Mouse (Mus musculus) adrenal gland, postnatal 36 days (tissue): ENCODE measurements around the gene Tmem135. TPM values are rescaled to one million over a fixed set of nuclear protein-coding genes. Genes with fewer than 3 reads are reported as not detected.

Experiments
- DNase-seq, 2 experiments: peaks; one replicate each; pipeline ENCODE4 v3.0.0; 2021; ENCODE audit warnings: mixed read lengths in 1 of 2
- total RNA-seq, 2 experiments: library from RNA; stranded (reverse); gene quantifications; 2 replicates each; pipeline ENCODE4 v1.2.3; 2021

Gene Tmem135
- total RNA-seq, 2 experiments from 2014 or later = 85.2 to 126 TPM

DNA sequence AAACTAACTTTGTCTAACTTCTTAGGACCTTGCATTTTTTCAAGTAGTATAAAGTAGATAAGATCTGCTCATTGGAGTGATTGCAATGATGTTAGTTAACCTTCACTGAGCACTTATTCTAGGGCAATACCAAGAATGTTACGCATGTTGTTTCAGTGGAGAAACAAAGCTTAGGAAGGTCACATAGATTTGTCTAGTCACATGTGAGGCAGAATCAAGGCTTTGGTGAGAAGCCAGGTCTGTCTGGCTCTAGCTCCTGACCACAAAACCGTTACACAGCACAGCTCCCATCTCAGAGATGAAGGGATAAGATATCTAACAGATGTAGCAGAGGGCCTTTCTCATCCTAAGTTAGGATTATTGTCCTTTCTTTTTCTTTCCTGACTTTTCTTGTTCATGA, 13.4 kb downstream of the Tmem135 start:
- DNase-seq = peak; percentile 53 to 71

DNA sequence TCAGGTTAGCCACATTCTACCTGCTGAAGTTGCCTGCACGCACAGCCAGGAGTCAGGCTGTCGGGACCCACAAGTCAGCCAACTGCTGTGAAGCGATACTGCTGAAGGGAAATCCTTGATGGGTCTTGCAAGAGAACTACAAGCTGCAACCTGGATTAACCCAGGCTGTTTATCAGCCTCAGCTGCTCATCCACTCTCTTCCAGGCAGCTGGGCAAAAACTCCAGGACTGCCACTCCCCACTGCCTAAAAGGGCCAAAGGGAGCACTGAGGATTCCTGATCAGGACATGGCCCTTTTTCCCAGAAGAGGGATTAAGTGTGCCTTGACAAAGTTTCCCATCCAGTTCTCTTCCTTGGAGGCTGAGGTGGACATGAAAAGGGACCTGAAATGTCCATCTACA, 15.0 kb downstream of the Tmem135 start:
- no peak for DNase-seq

DNA sequence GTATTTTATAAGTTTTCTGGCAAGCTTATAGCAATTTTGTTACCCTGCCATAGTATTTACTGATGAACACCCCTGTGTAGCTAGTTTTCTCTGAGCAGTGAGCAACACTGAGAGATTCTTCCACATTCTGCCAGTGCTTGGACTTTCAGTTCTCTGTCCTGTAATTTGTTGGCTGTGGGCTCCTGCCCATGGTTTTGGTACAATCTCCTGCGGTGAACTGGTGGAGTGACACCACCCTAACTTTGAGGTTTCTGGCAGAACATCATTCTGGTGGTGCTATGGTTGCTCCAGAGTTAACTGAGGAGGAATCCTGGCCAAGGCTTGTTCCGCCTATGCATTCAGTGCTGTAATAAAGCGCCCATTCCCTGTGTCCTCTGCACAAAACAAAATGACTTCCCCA, 21.1 kb downstream of the Tmem135 start:
- DNase-seq = no peak

DNA sequence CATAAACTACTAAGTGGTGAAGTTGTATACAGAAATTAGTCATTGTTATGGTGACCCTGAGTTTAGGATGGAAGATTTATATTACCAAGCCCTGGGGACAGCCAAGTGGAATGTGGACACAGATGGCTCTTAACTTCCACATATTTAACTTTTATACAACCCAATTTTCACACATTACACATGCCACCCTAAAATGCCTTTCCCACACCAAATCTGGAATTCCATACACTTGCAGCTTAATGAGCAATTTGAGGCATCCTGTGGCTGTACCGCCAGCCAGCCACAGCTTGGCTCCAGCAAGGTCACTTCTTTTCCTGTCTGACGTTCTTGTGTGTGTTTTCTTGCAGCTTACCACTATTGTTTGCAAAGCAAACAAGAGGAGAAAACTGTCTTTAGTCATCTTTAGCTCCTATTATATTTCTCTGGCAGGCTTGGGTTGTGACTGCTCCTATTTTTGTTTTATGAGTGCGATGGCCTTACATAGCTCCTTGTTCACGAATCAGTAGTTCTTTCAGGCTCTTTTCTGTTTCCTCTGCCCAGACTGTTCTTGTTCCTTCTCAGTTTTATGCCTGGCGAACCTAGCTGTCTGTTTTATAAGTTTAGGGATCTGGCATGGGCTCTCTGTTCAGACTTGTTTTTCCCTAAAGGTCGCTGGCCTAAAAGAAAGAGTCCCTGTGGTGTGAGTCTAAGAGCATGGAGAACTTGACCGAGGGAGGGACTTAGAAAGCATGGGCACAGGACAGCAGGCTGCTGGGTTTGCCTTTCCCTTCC, 22.9 kb downstream of the Tmem135 start:
- peak in 1 of 2 experiments; percentile 21 for DNase-seq

DNA sequence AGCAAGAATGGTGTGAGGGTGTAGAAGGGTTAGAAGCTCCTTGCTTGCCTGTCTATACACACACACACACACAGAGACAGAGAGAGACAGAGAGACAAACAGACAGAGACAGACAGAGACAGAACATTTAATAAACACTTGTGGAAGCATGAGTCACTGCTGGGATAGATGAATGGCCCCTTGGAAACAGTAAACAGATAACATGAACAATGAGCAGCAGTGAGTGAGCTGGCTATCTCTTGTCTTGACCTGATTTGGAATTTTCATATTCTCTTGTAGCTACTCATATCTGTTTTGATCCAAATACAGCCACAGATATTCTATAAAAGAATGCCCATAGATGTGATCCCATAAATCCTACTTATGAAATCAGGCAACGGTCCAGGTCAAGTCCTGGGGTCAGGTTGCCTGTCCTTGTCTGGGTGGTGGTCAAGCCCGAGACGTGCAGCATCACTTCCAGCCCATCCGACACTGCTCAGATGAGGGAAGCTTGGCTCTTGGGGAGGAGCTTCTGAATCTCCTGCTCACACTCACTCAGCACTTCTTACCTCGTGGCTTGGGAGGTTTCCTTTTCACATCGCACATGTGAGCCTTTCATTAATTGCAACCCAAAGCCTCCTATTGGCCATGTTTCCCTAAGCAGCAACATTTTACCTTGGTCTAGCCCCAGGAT, 32.3 kb downstream of the Tmem135 start:
- DNase-seq = no peak

DNA sequence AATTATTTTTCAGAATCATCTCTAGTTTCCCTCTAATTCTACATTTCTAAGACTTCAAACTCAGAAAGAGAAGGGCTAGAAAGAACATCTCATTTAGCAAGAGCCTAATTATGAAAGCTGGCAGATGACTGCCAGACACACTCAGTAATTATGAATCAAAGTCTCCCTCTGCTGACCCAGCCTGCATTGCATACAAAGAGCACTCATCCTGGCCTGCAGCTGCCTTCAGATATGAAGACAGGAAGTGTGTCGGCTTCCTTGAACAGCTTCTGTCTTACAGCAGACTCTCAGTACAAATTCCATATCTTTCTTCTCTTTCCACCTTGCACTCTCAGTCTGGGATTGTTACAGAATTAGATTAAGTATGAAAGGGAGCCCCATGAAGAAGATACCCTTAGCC, 33.1 kb downstream of the Tmem135 start:
- peak; percentile 50 to 63 for DNase-seq

DNA sequence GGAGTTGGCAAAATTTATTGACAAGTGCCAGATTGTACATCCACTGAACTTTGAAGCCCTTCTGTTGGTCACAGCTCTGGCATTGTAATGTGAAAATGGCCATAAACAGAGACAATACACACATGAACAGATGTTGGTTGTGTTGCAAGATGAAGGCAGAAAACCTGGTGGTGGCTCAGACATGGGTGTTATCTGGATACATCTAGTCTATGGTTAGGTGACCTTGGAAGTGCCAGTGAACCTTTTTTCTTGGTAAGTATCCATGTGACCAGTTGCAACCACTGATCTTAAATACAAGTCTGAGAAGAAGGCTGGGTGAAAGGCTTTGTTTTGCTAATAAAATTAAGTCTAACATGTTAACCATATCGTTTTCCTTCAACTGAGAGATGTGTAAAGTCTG, 33.9 kb downstream of the Tmem135 start:
- DNase-seq = no peak

DNA sequence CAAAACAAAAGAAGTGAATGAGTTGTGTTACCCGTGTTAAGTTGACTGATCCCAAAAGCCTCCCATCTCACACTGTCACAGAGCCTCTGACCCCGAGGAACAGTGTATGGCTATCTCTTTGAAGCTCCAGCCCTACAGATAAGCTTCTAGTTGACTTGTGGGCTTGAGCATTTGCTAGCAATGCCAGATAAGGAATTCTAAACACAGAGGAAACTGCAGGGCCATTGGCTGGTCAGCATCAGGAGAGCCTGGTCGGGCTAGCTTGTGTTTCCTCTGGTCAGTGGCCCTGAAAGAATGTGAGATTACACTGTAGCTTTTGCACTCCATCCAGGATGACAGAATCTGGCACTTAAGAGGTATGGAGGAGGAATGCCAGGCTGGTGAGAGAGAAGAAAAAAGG, 36.4 kb downstream of the Tmem135 start:
- no peak for DNase-seq

DNA sequence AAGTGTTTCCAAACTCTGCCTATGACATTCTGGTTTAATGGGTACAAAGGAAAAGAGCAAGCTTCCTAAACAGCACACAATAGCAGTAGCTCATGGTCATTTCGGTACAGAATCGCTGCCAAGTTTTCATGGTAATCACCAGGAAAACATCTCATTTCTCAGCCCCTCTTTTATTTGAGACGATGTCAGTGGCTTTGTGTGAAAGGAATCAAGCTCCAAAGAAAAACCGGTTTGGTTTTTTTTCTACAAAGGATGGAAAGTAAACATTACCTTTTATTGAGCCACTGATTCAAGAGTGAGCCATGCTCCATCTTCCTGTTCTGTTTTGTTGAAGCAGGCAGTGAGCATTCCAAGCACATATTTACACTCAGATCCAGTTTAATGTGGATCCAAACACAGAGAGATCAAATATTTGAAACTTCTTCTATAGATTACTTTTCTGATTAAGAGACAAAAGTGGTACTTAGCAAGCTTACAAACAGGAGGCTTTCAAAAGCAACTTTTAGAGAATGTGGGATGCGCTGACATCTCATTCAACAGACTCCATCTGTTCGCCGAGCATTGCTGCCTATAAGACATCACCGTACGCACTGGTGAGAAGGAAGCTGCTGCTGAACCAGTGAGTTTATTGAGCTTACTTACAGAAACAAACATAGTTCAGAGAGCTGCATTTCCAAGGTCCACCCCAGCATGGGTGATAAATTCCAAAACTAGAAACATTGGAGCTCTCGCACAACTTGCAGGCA, 38.7 kb downstream of the Tmem135 start:
- no peak for DNase-seq

DNA sequence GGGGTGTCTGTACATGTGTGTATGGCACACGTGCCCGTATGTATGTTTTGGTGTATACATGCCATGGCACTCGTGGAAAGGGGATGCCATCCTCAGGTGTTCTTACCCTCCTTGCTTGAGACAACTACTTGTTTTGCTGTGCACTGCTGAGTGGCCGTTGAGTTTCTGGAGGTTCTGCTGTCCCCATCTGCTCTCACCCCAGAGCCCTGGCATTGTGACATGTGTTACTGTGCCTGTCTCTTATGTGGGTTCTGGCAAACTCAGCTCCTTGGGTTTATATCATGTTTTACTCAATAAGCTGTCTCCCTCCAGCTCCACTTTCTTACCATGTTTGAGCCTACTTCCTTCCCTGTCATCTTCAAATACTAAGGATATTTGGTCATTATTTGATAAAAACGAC, 40.0 kb downstream of the Tmem135 start:
- no peak for DNase-seq

DNA sequence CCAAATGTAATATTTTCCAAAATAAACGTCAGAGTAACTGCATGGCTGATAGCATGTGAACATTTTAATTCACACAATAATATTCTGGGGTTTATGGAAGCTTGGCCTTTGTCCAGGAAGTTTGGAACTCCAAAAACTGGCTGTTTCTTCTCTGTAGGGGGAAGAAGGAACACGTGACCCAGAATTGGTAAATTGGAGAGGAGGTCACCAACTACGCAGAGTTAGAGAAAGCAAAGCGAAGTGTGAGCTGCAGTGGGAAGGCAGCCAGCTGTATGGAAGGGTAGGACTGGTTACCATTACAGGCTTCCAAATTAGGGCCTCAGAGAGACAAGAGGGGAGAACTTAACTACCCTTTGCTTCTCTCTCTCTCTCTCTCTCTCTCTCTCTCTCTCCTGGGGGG, 47.7 kb downstream of the Tmem135 start:
- DNase-seq = peak in 1 of 2 experiments; percentile 55

DNA sequence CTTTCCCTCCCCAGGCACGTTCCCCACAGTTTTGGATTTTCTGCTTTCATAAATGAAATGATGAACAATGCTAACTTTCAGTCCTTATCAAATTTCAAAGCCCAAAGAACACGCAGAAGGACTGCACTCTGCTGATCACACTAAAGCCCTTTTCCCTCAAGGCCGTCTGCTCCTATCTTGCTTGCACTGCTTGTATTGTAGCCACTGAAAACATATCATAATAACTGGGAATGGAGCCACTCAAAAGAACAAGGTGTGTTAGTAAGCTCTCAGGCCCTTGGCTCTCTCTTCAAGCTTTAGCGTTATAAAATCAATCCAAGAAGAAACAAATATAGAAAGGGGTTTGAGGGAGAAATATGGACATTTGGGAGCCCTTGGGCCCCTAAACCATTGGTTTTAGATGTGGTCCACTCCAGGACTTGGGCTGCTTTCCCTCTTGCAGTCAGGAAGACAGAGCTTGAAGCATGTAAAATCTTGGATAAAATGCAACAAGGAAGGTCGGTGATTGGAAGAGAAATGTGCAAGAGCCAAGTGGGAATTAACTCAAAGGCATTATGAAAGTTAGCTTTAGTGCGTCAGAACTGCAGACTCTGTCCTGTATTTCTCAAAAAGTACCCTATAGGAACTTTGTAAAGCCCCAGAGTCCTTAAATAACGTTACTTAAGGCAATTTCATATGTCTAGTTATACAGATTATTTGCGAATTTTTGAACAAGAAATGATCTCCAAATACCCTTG, 48.3 kb downstream of the Tmem135 start:
- DNase-seq = peak; percentile 14 to 33

DNA sequence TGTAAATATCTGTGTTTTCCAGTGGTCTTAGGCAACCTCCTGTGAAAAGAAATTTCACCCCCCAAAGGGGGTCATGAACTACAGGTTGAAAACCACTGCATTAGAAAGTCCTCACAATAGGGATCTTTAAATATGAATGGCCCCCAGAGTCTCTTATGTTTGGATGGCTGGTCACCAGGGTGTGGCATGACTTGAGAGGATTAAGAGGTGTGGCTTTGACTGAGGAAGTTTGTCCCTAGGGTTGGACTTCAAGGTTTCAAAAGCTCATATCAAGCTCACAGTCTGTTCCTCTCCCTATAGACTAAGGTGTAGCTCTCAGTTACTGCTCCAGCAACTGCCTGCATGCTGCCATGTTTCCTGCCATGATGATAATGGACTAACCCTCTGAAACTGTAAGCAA, 62.0 kb downstream of the Tmem135 start:
- DNase-seq = no peak

DNA sequence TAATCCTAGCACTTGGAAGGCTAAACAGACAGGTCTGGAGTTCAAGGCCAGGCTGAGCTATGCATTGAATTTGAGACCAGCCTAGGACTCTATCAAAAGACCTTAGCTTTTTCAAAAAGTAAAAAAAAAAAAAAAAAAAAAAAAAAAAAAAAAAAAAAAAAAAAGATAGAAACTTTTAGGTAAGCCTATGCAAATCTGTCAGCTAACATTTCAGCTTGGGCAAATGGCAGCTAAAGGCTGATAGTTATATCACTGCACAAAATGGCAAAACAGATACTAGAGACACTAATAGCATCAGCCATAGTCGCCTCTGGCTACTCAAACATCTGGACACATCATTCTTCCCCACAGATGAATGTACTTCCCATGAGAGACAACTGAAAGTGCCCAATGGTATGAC, 64.2 kb downstream of the Tmem135 start:
- DNase-seq = no peak

DNA sequence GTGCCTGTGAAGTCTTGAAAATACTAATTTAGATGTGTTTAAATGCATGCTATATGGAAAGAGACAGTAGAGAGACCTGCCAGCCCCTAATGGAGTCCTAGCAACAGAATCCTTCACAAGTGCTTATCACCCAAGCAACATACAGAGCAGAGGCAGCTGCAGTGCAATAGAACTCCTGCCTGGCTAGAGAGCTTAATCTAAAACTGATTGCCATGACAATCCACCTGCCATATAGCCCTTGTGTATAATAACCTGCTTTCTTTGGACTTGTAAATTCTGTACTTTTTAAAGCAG, 64.9 kb downstream of the Tmem135 start:
- no peak for DNase-seq

DNA sequence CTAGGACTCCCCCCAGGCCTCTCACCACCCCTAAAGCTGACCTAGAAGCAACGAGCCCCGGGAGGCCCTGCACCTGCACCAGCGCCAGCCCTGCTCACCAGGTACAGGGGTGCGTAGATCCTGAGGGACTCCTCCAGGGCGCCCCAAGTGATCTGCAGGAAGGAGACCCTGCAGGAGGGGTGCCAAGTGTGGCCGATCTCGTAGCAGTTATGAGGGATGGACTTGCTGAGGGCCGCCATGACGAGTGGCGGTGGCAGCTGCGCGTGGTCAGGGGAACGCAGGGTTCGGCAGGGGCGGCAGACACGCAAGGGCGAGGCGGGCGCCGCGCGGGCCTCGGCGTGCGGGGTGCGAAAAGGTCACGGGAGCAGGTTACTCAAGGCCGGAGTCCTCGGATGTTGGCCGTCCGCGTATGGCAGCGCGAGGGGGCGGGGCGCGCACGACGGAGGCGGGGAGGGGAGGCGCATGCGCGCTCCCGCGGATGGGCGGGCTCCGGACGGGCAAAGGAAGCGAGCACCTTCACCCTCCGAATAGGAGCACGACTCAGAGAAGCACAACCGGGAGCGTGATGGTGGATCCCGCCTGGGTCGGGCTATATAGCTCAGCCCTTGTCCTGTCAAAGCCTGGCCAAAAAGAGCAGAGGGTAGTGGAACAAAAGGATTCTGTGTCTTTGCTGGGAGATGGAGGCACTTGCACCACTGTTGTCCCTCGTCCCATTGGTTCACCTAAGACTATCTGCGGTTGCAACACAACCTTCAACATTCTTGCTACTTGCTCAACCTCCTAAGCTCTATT, 65.5 kb downstream of the Tmem135 start:
- DNase-seq = peak; percentile 96 to 98

DNA sequence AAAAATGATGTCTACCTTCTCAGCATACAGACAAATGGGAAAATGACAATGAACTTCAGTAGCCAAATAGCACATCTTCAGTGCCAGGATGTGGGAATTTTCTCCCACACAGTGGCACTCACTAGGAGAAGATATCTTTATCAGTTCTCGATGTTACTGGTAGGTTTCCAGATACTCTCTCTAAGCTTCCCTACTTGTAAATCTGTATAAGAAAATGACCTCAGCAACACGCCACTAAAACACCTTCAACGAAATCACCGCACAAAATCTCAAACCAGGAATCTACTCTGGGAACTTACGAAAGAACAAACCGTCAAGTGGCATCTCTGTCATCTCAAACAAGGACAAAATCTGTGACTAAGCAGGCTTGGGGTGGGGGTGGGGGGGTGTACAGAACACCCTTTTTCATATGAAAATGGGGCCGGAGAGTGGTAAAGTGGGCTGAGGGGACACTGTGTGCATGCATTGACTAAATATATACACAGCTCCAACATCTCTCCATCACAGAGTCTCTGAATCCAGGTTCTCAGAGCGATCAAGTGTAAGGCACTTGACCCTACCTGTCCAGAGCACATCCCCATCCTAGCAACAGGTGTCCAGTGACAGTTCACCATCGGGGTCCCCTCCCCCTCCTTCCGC, 66.2 kb downstream of the Tmem135 start:
- DNase-seq = no peak

DNA sequence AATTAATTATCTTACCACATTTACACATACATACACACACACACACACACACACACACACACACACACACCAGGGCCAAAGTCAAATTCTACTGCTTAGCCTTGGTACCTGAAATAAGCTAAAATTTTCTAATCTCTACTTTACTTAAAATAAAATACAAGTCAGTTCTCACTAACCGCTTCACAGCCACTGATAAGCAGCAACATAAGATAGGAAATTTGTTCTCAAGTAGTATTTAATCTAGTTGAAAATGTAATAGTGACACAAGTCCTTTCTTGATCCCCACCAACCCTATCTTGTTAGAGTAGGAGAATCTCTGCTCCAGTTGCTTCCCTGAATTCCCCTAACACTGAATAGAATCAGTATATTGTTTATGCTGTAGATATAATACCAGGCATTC, 67.6 kb downstream of the Tmem135 start:
- no peak for DNase-seq

DNA sequence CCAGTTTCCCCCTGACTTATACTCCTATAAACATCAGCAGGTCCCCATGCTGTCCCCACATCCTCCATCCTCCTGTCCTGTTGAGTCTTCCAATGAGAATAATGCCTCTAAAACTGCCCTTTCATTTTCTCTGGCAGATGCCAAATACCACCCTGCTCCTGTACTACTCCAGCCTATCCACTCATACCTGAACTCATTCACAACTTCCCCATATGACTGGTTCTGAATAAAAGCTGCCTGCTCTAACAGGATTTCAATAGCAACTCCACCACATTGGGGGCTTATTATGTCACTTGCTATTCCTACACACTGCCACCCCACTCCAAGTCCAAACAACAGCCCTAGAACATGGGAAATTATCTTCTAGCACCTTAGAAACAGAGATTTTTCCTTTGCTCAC, 68.7 kb downstream of the Tmem135 start:
- DNase-seq = no peak

DNA sequence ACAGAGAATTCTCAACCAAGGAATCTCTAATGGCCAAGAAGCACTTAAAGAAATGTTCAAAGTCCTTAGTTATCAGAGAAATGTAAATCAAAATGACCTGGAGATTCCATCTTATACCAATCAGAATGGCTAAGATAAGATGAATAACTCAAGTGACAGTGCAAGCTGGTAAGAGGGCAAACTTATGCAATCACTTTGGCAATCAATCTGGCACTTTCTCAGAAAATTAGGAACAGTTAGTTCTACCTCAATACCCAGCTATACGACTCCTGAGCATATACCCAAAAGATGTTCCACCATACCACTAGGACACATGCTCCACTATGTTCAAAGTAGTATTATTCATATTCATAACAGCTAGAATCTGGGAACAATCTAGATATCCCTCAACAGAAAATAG, 74.1 kb downstream of the Tmem135 start:
- DNase-seq = no peak

DNA sequence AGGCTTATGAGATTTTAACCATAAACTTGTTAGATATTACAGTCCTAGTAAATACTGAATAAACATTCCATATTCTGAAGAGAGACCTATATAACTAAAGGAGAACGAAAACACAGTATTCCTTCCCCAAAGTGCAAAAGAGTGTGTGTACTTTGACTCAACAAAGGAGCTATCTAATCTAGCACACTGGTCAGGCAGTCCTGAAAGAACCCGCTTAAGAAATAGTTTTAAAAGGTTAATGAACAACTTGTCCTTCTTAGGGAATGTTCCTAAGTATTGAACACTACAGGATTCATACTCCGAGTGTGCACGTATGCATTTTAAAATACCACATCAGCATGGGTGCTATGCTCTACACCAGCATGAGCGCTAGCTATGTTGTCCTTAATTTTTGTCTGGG, 76.3 kb downstream of the Tmem135 start:
- no peak for DNase-seq
